8 mouse cellular contexts compared by ENCODE assay signal in genomic region chr15:27823581-27823980, GRCm38 (mm10).
DNase-seq lines count a peak whose midpoint lies in the region; ATAC-seq and TF ChIP-seq lines count a peak whose summit lies in the region.

No protein-coding gene starts in this region.

- H3K9ac ChIP-seq in intestine, embryonic 15.5 days: no peak overlapping the region
- H3K9ac ChIP-seq in intestine, embryonic 16.5 days (ENCODE audit: low read depth, low read length): no peak overlapping the region
- H3K9ac ChIP-seq in forebrain, postnatal 0 days: no peak overlapping the region

- ATAC-seq in intestine, embryonic 15.5 days: 0 out of 2 replicates have a peak, but pooled peaks have one; percentile 47
- no peak for ATAC-seq in intestine, embryonic 16.5 days
- peak; percentile 59 for ATAC-seq in forebrain, postnatal 0 days
- ATAC-seq in activated CD4-positive, CD25-positive, alpha-beta regulatory T cell, adult 4 months: no peak

- H3K4me1 ChIP-seq in intestine, embryonic 15.5 days (replicated peaks): no peaks in the 10 kb centered on the region
- no peaks in the 10 kb centered on the region for H3K4me1 ChIP-seq in intestine, embryonic 16.5 days (ENCODE audit: control insufficient read depth, insufficient read depth, low read length)
- no peaks in the 10 kb centered on the region for H3K4me1 ChIP-seq in E14TG2a.4 (replicated peaks; ENCODE audit: low read depth, low read length)
- no peaks in the 10 kb centered on the region for H3K4me1 ChIP-seq in forebrain, postnatal 0 days (ENCODE audit: insufficient read depth)

- peak; percentile 60 for TF ChIP-seq CTCF in E14TG2a.4 (conservative IDR thresholded peaks at IDR 0.05; ENCODE audit: low read length)
- TF ChIP-seq CTCF in forebrain, postnatal 0 days (IDR thresholded peaks at IDR 0.05; ENCODE audit: low read depth): peak; percentile 76

- no peak overlapping the region for H3K4me2 ChIP-seq in intestine, embryonic 15.5 days (replicated peaks)
- H3K4me2 ChIP-seq in intestine, embryonic 16.5 days (ENCODE audit: low read depth, low read length): no peak overlapping the region
- no peak overlapping the region for H3K4me2 ChIP-seq in forebrain, postnatal 0 days (ENCODE audit: low read depth)

- H3K4me3 ChIP-seq in intestine, embryonic 15.5 days (replicated peaks): no peak overlapping the region
- no peak overlapping the region for H3K4me3 ChIP-seq in intestine, embryonic 16.5 days (ENCODE audit: low read length)
- H3K4me3 ChIP-seq in E14TG2a.4 (replicated peaks; ENCODE audit: low read length): no peak overlapping the region
- H3K4me3 ChIP-seq in forebrain, postnatal 0 days (ENCODE audit: low read depth, low read length): no peak overlapping the region

- H3K27me3 ChIP-seq in intestine, embryonic 15.5 days (replicated peaks): no peaks in the 10 kb centered on the region
- H3K27me3 ChIP-seq in intestine, embryonic 16.5 days (replicated peaks; ENCODE audit: control insufficient read depth, insufficient read depth, low read length): no peaks in the 10 kb centered on the region
- no peaks in the 10 kb centered on the region for H3K27me3 ChIP-seq in E14TG2a.4 (ENCODE audit: insufficient read depth, low read length)
- no peaks in the 10 kb centered on the region for H3K27me3 ChIP-seq in forebrain, postnatal 0 days (ENCODE audit: insufficient read depth, low read length)

- peaks cover 34% of the 10 kb centered on the region for H3K36me3 ChIP-seq in intestine, embryonic 15.5 days
- peaks cover 3% of the 10 kb centered on the region; the same call in 1 of the 2 replicates for H3K36me3 ChIP-seq in intestine, embryonic 16.5 days (ENCODE audit: control insufficient read depth, insufficient read depth, low read length)
- peaks cover 5% of the 10 kb centered on the region; the same call in 1 of the 2 replicates for H3K36me3 ChIP-seq in E14TG2a.4 (ENCODE audit: insufficient read depth, low read length)
- peaks cover 77% of the 10 kb centered on the region for H3K36me3 ChIP-seq in forebrain, postnatal 0 days (ENCODE audit: insufficient read depth)

- peak; percentile 71 for DNase-seq in A20 (ENCODE audit: low read depth, low spot score)
- DNase-seq in forebrain, postnatal 0 days: peak; percentile 57
- peak; percentile 58 for DNase-seq in retina, postnatal 1 day
- DNase-seq in frontal cortex, postnatal 25 days (ENCODE audit: low spot score in 2 of 2): no peak

- 77% methylated on average over 4 of the region's 4 CpGs for WGBS in intestine, embryonic 15.5 days
- WGBS in intestine, embryonic 16.5 days: 85% methylated on average over 4 of the region's 4 CpGs
- WGBS in forebrain, postnatal 0 days: 89% methylated on average over 4 of the region's 4 CpGs

- H3K9me3 ChIP-seq in intestine, embryonic 15.5 days: no peaks in the 10 kb centered on the region
- no peaks in the 10 kb centered on the region for H3K9me3 ChIP-seq in intestine, embryonic 16.5 days (ENCODE audit: control insufficient read depth, low read length)
- H3K9me3 ChIP-seq in E14TG2a.4 (ENCODE audit: low read length): no peaks in the 10 kb centered on the region
- no peaks in the 10 kb centered on the region for H3K9me3 ChIP-seq in forebrain, postnatal 0 days (ENCODE audit: low read length)

- no peak overlapping the region for H3K27ac ChIP-seq in intestine, embryonic 15.5 days
- no peak overlapping the region for H3K27ac ChIP-seq in intestine, embryonic 16.5 days (ENCODE audit: low read length)
- H3K27ac ChIP-seq in forebrain, postnatal 0 days (ENCODE audit: low read depth, low read length): no peak overlapping the region

Comparison
In these comparisons a context has a peak if more than half of its experiments do, and no peak if none do; other contexts are left out.
1. ATAC-seq: peak in intestine, embryonic 15.5 days (single experiment) and forebrain, postnatal 0 days (single experiment); none in intestine, embryonic 16.5 days (single experiment) and activated CD4-positive, CD25-positive, alpha-beta regulatory T cell, adult 4 months (single experiment).
2. DNase-seq: peak in A20 (single experiment), forebrain, postnatal 0 days (single experiment) and retina, postnatal 1 day (single experiment); none in frontal cortex, postnatal 25 days (0 of 2).